Mouse (Mus musculus) splenic B cell, adult 2 months (primary cell): Measurements from ENCODE around the gene Prss56.

Experiments used
- DNase-seq: peaks from one replicate; pipeline ENCODE4 v3.0.0-alpha.2; 2011; ENCODE audit warnings: low read depth, low spot score
- H3K27me3 ChIP-seq: 2 replicates; pipeline ENCODE4 v1.6.1; 2012; ENCODE audit warnings: mild to moderate bottlenecking, low read length, moderate library complexity, mixed read lengths; ENCODE audit not compliant: control insufficient read depth, poor library complexity, insufficient read depth, severe bottlenecking
- H3K36me3 ChIP-seq: 2 replicates; pipeline ENCODE4 v1.6.1; 2012; ENCODE audit warnings: mild to moderate bottlenecking, low read length, moderate library complexity, mixed read lengths; ENCODE audit not compliant: control insufficient read depth, poor library complexity, insufficient read depth, severe bottlenecking

Prss56 gene

GRCm38 (mm10) chr1:87201848-87202247 is 18.7 kb downstream of the Prss56 start:
- Histone ChIP-seq H3K36me3 (no peaks in the 10 kb centered on the region), H3K27me3 (no peaks in the 10 kb centered on the region)
- no peak for DNase-seq

GRCm38 (mm10) chr1:87203779-87204178 is 20.7 kb downstream of the Prss56 start:
- DNase-seq, result no peak
- Histone ChIP-seq H3K27me3 (no peaks in the 10 kb centered on the region), H3K36me3 (no peaks in the 10 kb centered on the region)

- Histone ChIP-seq H3K36me3 (no peaks in the 10 kb centered on the region), H3K27me3 (no peaks in the 10 kb centered on the region)
- DNase-seq, result no peak
Measured at GRCm38 (mm10) chr1:87204465-87204864, 21.4 kb downstream of the Prss56 start, which contains the start of gene Chrng. TSS of gene Chrng (plus strand) at chr1:87204657.

GRCm38 (mm10) chr1:87205038-87205437 is 21.9 kb downstream of the Prss56 start:
- no peak for DNase-seq
- Histone ChIP-seq H3K36me3 (no peaks in the 10 kb centered on the region), H3K27me3 (no peaks in the 10 kb centered on the region)

GRCm38 (mm10) chr1:87205502-87205901 is 22.4 kb downstream of the Prss56 start:
- H3K27me3 ChIP-seq, result no peaks in the 10 kb centered on the region
- DNase-seq, result no peak
- no peaks in the 10 kb centered on the region for H3K36me3 ChIP-seq

- DNase-seq, result peak; percentile 37
- Histone ChIP-seq H3K27me3 (no peaks in the 10 kb centered on the region), H3K36me3 (no peaks in the 10 kb centered on the region)
Measured at GRCm38 (mm10) chr1:87206339-87206738, 23.2 kb downstream of the Prss56 start.

DNA sequence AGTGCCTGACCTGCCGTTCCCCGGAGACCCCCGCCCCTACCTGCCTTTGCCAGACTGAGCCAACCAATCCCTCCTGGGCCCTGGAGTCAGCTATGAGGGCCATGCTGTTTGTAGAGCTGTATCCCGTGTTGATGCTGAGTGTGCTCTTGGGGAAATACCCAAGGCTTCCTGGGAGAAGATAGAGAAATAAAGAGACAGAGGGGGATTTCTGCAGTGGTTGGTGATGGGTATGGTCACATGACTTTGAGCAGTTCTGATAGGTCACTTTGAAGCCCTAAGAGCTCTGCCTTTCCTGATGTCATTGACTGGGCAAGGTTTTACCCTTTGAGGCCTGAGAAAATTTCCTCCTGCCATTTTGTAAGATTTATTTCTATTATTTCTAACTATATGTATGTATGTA is 28.3 kb downstream of the Prss56 start:
- H3K27me3 ChIP-seq, result no peaks in the 10 kb centered on the region
- no peaks in the 10 kb centered on the region for H3K36me3 ChIP-seq
- DNase-seq, result no peak

DNA sequence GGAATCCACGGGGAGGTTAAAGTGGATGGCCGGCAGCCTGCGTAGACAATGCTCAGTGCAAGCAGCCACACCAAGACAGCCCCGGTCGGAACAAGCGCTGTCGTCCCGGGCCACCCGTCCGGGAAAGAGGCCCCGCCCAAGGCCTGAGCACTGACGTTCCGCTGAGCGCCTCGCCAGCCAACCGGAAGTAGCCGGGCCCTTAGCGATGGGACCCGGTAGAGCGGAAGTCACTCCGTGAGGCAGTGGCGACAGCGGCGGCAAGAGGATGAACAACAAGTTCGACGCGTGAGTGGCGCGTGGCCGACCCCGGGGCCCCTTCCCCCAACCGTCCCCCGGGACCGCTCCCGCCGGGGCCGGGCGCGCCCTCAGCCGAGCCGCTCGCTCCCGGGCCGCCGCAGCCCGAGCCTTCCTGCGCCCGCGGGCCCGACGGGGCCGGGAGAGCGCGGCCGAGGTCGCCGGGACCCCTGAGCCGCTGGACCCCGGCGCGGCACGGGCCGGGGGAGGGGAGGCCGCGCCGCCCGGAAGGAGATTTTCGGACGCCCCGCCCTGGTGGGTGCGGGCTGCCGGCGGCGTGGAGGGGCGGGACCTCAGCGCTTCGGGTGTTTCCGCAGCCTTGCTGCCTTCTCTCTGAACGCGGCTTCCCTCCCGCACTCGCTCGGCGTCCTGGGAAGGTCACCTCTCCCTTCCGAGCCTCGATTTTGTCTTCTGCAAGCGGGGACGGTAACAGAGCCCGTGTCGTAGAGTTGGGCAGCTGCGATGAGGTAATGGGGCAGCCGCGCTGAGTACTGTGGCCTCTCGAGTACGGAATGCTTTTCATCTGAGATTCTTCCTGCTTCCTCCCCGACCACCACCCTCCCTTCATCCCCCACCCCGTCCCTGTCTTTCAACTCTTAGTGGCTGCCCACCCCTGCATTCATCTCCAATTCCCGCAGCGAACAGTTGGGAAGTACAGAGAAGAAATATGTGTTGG is 30.9 kb downstream of the Prss56 start, which contains the start of gene Eif4e2:
Eif4e2 (plus strand) TSS at position 180 of the 970 bp plus-strand sequence.
- no peaks in the 10 kb centered on the region for H3K27me3 ChIP-seq
- 0 out of 2 replicates have a peak, but pooled peaks cover 2% of the 10 kb centered on the region for H3K36me3 ChIP-seq
- DNase-seq, result peak; percentile 95

- 0 out of 2 replicates have a peak, but pooled peaks cover 4% of the 10 kb centered on the region for H3K36me3 ChIP-seq
- no peaks in the 10 kb centered on the region for H3K27me3 ChIP-seq
- DNase-seq, result peak; percentile 31
Measured at GRCm38 (mm10) chr1:87214748-87215147, 31.6 kb downstream of the Prss56 start.

- peak; percentile 39 for DNase-seq
- Histone ChIP-seq H3K27me3 (no peaks in the 10 kb centered on the region), H3K36me3 (peaks cover 18% of the 10 kb centered on the region)
Measured at GRCm38 (mm10) chr1:87217938-87218337, 34.8 kb downstream of the Prss56 start.

- Histone ChIP-seq H3K36me3 (peaks cover 21% of the 10 kb centered on the region), H3K27me3 (no peaks in the 10 kb centered on the region)
- no peak for DNase-seq
Measured at GRCm38 (mm10) chr1:87225739-87226138, 42.6 kb downstream of the Prss56 start.

DNA sequence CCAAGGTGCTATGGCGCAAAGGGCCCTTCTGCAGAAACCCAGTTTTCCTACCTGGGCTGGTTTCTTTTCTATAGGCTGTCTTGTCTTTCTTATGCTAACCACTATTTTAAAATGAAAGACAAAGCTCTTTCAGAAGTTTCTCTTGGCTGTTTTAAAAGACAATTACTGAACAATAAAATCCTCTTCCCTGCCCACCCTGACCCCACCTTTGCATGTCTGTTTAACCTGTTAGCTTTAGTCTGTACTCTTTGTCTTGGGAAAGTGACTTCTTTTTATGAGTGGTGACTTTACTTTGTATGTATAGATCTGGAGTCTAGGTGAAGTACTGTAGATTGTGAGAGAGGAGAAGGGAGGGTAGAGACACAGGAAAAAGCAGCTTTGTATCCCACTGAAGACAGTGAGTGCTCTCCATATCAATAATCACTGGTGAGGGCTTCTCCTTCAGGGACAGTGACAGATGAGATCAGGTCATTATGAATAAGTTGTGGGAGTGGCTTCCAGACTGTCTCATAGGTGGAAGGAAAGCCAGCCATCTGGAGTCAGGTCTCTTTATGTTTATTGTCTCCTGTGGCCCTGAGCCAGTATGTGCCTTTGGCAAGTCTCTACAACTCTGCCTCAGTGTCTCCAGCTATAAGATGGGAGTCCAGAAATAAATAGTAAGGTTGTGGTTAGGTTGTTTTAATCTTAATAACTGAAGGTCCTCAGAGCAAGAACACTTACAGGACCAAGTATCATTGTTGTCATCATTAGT is 43.5 kb downstream of the Prss56 start:
- no peak for DNase-seq
- peaks cover 15% of the 10 kb centered on the region for H3K36me3 ChIP-seq
- H3K27me3 ChIP-seq, result no peaks in the 10 kb centered on the region

GRCm38 (mm10) chr1:87227160-87227550 is 44.0 kb downstream of the Prss56 start:
- DNase-seq, result no peak
- Histone ChIP-seq H3K27me3 (no peaks in the 10 kb centered on the region), H3K36me3 (peaks cover 12% of the 10 kb centered on the region)

DNA sequence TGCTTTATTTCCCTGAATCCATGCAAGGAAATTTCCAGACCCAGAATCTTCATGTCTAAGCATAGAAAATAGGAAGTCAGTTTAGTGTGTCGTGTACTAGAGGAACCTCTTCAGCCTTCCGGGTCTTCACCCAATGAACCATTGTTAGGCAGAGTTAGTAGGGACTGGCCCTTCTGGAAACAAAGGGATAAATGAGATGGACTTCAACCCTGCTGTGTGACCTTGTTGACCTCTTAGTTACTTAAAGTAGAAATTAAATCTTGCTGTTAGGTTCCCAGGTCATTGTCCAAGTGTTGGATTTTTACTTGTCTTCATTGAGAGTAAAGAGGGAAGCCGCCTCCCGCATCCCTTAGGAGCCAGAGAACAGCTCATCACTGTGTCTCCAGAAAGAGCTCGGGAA is 47.5 kb downstream of the Prss56 start:
- peaks cover 4% of the 10 kb centered on the region for H3K36me3 ChIP-seq
- no peaks in the 10 kb centered on the region for H3K27me3 ChIP-seq
- no peak for DNase-seq

GRCm38 (mm10) chr1:87232197-87232596 is 49.1 kb downstream of the Prss56 start:
- no peak for DNase-seq
- Histone ChIP-seq H3K27me3 (no peaks in the 10 kb centered on the region), H3K36me3 (peaks cover 4% of the 10 kb centered on the region)
